Mouse (Mus musculus) cerebellum, postnatal 4 days (tissue): Measurements from ENCODE around the gene Mast4.

Experiments used
- DNase-seq, 2 experiments: peaks; one replicate each; pipeline ENCODE4 v3.0.0; 2022; ENCODE audit warnings: low spot score in 2 of 2, mixed read lengths in 1 of 2

Gene Mast4

GRCm38 (mm10) chr13:102792157-102792556, 542.1 kb downstream of the Mast4 start:
- no peak for DNase-seq

GRCm38 (mm10) chr13:102790601-102791155, 543.6 kb downstream of the Mast4 start:
- no peak for DNase-seq

GRCm38 (mm10) chr13:102786666-102787230, 547.5 kb downstream of the Mast4 start:
- DNase-seq, result no peak

GRCm38 (mm10) chr13:102783531-102784310, 550.6 kb downstream of the Mast4 start:
- DNase-seq, result no peak

- DNase-seq, result no peak
Measured at GRCm38 (mm10) chr13:102779275-102779674, 555.0 kb downstream of the Mast4 start.

- no peak for DNase-seq
Measured at GRCm38 (mm10) chr13:102778859-102779258, 555.4 kb downstream of the Mast4 start.

- no peak for DNase-seq
Measured at GRCm38 (mm10) chr13:102775506-102775905, 558.8 kb downstream of the Mast4 start.

- DNase-seq, result no peak
Measured at GRCm38 (mm10) chr13:102774786-102775201, 559.5 kb downstream of the Mast4 start.

GRCm38 (mm10) chr13:102773169-102773568, 561.1 kb downstream of the Mast4 start:
- DNase-seq, result no peak

GRCm38 (mm10) chr13:102770194-102770593, 564.1 kb downstream of the Mast4 start:
- DNase-seq, result no peak

- no peak for DNase-seq
Measured at GRCm38 (mm10) chr13:102768512-102768911, 565.8 kb downstream of the Mast4 start.

GRCm38 (mm10) chr13:102767110-102767509, 567.2 kb downstream of the Mast4 start:
- DNase-seq, result no peak

- DNase-seq, result no peak
Measured at GRCm38 (mm10) chr13:102765216-102765615, 569.1 kb downstream of the Mast4 start.

GRCm38 (mm10) chr13:102764218-102764617, 570.1 kb downstream of the Mast4 start:
- no peak for DNase-seq

- no peak for DNase-seq
Measured at GRCm38 (mm10) chr13:102762203-102762602, 572.1 kb downstream of the Mast4 start.

GRCm38 (mm10) chr13:102761410-102761809, 572.9 kb downstream of the Mast4 start:
- no peak for DNase-seq

GRCm38 (mm10) chr13:102758021-102758420, 576.3 kb downstream of the Mast4 start:
- no peak for DNase-seq

GRCm38 (mm10) chr13:102756071-102756470, 578.2 kb downstream of the Mast4 start:
- no peak for DNase-seq

GRCm38 (mm10) chr13:102755124-102755523, 579.2 kb downstream of the Mast4 start:
- DNase-seq, result no peak

GRCm38 (mm10) chr13:102753714-102754556, 580.4 kb downstream of the Mast4 start:
- no peak for DNase-seq

GRCm38 (mm10) chr13:102749891-102750290, 584.4 kb downstream of the Mast4 start:
- no peak for DNase-seq

- no peak for DNase-seq
Measured at GRCm38 (mm10) chr13:102749194-102749593, 585.1 kb downstream of the Mast4 start.
